Mouse (Mus musculus) frontal cortex, postnatal 14 days (tissue): Measurements from ENCODE around the gene Ppm1l.
"Not testable (repeated sequence)": the region's sequence is repeated elsewhere in the genome, so short reads cannot be mapped to it uniquely, and the experiment has no call there.

Source experiments
- DNase-seq, 2 experiments: peaks; one replicate each; pipeline ENCODE4 v3.0.0; 2022; ENCODE audit warnings: low spot score in 2 of 2

The Ppm1l gene

DNA sequence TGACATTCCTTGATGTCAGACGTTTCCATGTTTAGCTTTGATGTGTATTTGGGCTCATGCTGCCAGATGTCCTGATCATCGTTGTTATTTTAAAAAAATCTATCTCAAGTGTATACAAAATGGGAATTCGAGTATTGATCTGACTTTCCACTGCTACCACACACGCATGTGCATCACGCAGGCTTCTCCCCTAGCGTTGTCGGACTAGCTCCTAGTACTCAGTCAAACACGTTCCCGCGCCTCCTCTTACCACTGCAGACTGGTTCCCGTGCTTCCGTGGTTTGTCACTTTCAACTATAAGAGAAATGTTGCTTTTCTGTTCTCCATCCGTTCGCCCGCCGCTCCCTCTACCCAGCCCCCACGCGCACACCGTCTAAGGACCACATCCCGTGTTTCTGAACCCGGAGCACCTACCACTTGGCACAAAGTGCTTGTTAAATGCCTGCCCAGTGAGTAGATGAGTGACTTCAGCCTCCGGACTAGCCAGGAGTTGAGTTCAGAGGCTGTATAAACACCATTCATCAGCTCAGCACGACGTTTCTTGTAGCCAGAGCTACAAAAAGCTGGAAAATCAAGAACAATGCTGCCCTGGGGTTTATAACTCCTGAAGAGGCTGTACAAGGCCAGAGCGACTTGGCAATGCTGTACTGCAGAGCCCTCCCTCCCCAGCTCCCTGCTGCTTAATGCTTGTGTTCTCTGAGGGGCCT, 219.4 kb downstream of the Ppm1l start:
- DNase-seq: no peak

DNA sequence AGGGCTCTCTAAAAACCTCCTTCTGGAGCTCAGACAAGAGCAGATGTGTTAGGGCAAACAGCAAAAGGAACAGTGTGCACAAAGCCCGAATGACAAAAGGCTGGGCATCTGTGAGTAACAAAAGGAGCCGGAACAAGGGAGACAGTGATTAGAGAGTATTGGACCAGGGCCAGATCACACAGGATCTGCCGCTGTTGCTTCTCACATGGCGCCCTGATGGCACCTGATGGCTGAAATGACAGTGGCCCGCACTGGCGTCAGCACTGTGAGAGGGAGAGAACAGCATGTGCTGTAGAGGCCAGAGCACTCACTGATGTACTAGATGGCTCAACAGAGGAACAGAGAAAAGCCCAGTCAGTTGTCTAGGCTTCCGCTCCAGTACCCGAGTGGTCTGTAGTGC, 226.3 kb downstream of the Ppm1l start:
- no peak for DNase-seq

DNA sequence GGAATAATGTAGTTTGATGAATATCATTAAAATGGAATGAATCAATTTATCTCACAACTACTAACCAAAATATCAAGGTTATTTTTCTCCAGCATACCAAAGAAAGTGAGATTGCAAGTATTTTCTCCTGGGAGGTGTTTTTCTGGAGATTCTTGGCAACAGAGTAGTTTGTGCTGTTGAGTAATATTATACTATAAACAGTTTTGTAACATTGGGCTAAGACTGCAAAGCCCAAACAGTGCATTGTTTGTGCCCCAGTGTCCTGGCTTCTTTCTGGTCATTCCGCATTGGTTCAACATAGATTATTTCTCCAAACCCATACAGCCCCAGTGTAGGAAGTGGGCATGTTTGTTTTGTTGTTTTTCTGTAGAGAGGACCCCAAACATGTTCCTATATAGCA, 227.1 kb downstream of the Ppm1l start:
- no peak for DNase-seq

DNA sequence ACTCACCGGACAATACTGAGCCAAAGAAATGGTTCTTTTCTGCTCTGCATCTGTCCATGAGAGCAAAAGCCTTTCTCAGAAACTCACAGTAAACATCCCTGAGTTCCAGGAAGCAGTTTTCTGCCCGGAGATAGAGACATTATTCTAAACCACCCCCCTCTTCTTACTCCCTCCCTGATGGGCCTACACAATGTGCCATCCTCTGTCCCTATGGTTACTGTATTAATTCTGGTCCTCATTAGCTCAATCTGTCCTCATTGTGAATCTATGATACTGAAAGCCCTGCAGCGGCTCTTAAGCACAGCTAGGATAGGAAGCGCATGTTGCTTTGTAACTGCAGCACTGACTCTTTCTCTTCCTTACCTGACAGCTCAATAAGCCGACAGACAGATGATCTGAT, 228.4 kb downstream of the Ppm1l start:
- no peak for DNase-seq

DNA sequence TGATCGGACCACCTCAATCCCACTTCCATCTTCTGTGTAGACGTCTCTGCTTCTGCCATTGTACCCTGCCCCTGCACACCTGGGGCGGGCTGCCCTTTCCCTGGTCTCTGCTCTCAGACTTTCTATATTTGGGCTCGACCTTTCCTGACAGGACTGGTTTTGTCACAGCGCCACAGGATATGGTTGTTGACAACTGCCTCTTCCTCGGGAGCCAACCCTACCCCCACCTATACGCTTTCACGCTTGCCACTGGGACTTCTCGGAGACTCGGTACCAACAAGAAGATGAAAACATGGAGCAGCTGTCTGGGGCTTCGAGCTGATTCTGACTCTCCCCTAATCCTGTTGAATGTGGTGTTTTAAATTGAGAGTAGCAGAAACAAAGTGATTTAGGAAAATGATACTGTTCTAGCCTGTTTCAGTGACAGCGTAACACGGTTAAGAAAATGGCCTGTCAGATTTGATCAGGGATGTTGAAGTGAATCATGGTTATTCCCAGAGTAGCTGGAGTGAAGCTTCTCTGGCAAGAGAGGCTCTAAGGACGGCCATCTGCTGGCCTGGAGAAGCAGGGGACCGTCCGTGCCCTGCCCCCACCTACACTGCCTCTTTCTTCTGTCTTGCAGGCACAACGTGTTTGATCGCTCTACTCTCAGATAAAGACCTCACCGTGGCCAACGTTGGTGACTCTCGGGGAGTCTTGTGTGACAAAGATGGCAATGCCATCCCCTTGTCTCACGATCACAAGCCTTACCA, 232.2 kb downstream of the Ppm1l start:
- DNase-seq: no peak

DNA sequence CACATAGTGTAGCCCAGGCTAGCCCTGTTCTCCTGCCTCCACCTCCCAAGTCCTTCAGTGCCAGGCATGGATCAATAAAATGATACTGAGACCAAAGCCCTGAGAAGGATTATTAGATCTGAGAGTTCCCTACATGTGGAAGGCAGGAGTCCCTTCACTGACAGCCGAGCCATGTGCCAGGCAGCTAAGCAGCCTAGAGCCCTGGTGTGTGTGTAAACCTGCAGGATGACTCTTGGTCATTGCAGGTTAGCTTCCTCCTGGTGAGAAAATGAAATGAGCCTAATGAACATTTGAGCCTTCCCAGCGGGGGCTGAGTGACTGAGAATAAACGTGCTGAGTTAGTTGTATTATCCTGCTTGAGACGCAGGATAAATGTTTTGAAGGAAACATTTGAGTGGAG, 232.9 kb downstream of the Ppm1l start:
- no peak for DNase-seq

DNA sequence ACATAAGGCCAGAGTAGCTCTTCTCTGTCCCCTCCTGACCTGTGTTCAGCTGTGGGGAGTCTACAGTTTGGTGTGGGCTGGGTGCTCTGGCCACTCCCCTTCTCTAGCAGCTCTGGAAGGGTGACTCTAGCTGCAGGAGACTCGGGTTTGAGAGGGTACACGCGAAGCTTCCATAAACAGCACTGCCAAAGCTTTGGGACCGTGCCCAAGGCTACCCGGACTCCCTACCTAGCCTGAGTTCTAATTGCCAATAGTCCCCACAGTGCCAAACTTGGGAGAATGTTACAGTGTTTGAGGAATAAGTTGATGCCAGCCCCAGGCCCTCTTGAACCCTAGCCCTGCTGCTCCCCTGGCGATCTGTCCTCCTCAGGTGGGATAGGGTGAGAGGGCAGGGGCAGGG, 238.8 kb downstream of the Ppm1l start:
- DNase-seq: no peak

DNA sequence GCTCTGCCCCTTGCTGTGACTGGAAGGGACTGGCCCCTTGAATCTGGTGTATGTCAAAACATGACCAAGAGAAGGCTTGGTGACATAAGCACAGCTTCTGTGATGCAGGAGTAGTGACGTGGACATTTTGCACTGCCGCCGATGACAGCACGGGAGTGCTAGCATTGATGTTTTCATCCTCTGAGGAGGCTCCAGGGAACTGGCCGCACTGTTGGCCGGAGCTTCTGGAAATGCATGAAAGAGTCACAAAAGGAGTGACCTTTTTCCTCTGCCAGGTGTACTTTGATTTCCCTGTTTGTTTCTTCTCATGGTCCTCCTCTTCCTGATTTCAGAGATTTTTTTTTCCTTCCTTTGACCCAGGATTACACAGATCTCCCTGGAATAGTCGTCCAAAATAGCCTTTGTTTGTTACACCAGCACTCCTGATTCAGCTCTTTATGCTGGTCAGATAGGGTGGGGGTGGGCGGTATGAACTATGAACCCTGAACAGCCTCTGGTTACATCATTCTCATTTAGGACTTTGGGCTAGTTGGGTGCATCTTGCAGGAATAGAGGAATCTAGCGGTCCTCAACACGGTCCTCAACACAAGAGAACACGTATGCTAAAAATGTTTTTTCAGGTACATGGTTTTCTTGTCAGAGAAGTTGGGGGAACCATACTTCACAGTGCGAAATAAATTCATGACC, 239.6 kb downstream of the Ppm1l start:
- DNase-seq: no peak

DNA sequence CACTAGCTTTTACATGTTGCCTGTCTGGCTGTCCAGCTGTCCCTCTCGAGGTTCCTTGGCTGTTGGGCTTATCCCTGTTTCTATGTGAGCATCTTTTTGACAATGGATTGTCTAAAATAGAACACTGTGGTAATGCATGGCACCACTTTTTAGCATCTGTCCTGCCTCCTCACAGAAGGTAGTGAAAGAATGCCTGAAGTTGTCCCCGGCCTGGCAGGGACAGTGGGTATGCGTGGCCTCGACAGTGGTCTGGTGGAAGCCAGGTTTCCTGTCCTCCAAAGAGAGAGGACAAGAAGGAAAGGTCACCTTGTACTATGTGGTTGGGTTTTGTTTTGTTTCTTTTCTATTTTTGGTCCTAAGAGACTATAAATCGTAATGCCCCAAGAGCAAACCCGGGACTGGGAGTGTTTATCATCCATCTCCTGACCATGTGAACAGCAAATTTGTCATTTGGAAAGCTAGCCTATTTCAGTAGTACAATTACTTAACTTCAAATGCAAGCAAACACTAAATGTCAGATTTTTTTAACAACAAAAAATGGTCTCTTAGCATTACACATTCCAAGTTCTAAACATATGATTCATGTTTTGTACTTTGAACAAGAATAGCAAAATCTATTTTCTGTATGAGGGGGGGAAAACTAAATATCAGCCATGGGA, 242.8 kb downstream of the Ppm1l start:
- DNase-seq: no peak

DNA sequence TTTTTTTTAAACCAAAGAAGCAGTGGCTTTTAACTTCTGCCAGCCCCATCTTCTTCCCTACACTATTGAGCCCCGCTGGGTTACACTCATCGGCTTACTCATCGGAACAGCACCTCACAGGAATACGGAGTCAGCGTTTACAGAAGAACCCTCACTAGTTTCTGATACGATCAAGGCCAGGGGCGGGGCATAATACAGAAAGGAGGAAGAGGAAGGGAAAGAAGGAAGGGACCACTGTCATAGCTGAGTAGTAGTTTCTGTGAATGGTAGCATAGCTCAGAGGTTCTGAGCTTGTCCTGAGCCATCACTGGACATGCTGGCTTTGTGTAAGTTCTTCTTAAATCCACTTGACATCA, 243.3 kb downstream of the Ppm1l start:
- DNase-seq: no peak

DNA sequence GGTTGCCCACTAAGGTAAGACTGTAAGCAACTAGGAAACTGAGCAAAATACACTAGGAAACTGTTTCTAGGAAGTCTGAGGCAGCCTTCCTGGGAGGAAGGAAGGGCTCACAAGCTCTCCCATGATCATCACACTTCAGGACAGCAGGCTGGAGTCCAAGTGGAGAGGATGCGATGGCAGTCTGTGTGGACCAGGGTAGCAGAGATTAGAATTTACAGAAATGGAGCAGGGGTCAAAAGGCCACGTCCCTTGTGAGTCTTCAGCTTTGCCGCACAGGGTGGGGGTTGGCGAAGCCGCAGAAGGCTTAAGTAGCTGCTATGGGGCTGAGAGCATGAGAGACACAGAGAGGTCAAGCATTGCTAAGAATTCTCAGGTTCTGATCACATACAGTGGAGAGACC, 245.0 kb downstream of the Ppm1l start:
- no peak for DNase-seq

DNA sequence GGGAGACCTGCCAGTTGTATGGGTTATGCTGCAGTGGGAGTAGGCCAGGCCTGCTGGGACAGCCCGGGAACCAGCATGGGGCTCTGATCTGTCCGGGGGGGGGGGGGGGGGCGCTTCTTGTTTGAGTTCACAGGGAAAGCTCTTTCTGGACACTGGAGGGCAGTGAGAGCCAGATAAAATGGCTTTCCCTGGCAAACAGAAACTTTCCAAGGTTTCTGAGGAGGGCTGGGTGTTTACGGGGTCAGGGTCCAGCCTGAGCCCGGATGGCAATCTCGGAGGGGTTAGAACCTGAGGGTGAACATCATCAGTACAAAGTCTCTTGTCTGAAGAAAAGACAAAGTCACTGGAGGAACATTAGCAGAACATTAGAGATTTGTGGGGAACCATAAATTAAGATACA, 246.7 kb downstream of the Ppm1l start:
- no peak for DNase-seq

DNA sequence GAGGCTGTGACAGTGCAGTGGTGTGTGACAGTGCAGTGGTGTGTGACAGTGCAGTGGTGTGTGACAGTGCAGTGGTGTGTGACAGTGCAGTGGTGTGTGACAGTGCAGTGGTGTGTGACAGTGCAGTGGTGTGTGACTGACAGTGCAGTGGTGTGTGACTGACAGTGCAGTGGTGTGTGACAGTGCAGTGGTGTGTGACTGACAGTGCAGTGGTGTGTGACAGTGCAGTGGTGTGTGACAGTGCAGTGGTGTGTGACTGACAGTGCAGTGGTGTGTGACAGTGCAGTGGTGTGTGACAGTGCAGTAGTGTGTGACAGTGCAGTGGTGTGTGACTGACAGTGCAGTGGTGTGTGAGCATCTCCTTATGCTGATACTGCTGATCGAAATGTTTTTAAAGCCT, 248.9 kb downstream of the Ppm1l start:
- not testable (repeated sequence) for DNase-seq

DNA sequence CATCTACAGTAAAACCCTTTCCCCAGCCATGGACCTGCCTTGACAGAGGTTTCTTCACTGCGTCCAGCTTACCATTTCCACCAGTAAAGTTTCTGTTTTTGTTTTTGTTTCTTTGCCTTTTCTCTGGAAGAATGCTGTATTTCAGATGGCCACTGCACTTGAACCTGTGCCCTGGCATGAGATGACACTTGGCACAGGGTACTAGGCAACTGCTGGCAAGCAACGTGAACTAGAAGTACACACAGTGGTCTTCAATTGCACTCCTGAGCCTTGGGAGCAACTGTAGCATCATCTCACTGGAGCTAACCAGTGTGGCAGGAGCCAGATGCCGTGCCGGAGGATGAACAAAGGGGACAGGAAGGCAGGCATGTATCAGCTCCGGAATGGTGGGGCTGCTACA, 255.9 kb downstream of the Ppm1l start:
- no peak for DNase-seq

DNA sequence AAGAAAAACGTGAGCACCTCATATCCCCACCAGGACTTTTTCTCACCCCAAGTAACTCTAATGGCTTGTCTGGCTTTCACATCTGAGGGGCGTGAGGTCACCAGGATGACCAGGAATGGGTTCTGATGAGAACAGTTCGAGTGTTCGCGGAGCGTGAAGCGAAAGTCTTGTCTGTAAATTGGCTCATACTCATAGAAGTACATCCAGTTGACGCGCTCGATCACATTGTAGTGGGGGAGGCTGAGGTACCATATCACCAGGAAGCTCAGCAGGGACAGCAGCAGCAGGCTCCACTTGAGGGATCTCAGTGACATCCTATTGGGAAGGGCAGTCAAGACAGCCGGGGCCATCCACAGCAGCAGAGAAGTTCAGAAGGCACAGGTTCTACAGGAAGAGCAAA, 258.9 kb downstream of the Ppm1l start:
- DNase-seq: no peak

DNA sequence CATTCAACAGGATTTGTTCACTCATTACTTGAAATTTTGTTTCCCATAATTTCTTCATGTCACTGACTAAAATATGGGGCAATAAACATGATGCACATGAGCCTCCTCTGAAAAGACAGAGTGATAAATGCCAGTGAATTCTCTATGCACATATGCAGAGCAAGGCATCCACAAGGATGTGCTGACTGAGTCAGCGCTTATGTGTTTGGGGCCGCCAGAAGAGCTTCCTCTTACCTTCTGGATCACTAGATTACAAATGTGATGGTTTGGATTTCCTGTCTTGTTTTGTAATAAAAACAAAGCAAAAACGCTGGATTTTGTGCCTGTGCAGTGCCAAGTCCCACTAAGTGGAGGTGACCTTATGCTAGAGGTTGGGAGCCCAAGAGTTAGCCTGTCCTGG, 260.1 kb downstream of the Ppm1l start:
- no peak for DNase-seq

DNA sequence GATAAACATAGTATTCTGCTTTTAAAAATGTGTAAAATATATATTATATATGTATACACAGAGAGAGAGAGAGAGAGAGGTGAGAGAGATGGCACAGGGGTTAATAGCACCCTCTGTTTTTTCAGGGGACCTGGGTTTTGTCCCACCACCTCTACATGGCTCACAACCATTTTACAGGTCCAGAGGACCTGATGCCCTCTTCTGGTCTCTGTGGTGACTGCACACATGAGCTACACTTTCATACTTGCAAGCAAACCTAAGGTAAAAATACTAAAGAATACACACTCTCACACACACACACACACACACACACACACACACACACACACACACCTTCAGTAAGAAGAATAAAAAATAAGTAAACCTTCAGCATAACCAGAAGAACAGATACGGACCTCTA, 262.1 kb downstream of the Ppm1l start:
- no peak for DNase-seq

DNA sequence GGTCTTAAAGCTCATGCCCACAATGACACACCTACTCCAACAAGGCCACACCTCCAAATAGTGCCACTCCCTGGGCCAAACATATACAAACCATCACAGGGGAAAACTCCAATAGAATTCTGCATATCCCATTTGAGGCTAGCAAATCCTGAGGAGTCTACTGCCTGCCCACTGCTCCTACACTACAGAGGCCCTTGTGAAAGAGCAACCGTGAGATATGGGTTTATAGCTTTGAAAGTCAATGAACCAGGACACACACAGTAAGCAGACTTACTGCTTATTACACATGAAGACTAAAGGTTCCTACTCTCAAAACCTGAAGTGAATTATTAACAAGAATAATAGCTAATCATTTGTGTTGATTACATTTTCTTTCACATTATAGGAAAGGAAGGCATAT, 267.1 kb downstream of the Ppm1l start:
- no peak for DNase-seq

DNA sequence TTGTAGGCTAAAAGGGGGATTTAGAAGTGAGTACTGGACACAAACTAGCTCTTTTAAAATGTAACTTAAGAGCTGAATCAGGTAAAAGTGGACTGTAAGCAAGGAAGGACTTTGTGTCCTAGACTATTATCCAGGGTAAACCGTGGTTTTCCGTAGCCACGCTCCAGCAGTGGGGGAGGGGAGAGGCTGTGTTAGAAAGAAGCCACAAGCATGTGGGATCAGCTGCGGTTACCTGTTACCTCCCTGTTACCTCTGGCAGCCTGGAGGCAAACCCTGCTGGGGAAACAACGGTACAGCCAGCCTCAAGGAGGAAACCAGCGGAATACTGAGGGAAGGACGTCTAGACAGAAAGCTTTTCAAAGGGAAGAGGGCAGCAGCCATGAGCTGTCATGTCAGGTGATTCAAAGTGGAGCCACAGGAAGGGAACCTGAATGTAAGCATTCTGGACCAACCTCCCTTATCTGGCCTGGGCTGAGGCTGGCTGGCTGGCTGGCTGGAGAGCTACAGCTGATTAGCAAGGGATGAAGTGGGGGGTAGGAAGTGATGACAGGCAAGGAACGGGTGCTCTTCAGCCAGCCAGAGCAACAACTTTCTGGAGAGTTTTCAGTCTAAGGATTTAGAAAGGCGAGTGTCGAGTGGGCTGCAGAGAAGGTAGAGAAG, 271.6 kb downstream of the Ppm1l start:
- no peak for DNase-seq

DNA sequence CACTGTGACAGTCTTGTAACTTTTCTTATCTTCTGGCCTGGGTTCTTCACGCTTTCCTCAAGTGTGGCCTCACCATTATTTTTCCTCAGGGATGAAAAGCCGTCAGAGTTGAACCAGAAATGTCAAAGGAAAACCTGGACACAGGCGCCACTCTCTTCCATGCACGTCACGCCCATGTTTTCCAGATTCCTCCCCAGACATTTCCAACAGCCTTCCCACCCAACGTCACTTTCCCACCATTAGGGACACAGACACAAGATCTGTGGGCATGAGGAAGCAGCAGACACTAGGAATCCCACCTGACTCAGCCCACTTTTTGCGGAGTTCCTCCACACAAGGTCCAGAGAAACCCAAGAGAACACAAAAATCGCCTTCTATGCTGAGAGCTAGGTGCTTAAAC, 276.8 kb downstream of the Ppm1l start:
- no peak for DNase-seq

DNA sequence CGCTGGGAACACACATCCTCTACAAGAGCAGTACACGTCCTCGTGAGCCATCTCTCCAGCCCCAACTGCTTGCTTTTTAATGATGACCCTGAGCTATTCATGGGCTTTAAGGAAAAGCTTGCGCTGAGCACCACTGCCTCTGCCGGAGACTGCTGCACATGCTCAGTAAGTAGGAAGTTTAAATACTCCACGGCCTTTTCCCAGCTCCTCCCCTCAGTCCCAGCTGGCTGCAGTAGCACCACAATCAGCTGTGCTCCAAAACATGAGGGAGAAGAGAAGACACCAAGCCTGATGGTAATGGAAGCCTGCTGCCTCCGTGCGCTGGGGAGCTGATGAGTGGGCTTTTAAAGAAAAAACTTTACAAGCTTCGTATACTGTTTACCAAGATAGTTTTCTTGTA, 277.4 kb downstream of the Ppm1l start:
- no peak for DNase-seq

DNA sequence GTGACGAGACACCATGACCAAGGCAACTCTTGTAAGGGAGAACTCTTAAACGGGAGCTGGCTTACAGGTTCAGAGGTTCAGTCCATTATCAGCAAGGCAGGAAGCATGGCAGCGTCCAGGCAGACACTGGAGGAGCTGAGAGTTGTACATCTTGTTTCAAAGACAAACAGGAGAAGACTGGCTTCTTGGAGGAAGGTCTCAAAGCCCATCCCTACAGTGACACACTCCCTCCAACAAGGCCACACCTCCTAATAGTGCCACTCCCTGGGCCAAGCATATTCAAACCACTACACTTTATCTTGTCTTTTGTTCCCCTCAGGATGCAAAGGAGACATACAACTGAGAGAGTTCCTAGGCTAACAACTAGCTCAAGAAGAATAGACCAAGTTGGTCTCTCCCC, 279.5 kb downstream of the Ppm1l start:
- no peak for DNase-seq
